Mouse (Mus musculus) spleen, postnatal 4 days (tissue): ENCODE results near the gene Plin4.

Source experiments
- DNase-seq, 2 experiments: peaks; one replicate each; pipeline ENCODE4 v3.0.0; 2022; ENCODE audit warnings: low spot score in 2 of 2

Plin4 gene

DNA sequence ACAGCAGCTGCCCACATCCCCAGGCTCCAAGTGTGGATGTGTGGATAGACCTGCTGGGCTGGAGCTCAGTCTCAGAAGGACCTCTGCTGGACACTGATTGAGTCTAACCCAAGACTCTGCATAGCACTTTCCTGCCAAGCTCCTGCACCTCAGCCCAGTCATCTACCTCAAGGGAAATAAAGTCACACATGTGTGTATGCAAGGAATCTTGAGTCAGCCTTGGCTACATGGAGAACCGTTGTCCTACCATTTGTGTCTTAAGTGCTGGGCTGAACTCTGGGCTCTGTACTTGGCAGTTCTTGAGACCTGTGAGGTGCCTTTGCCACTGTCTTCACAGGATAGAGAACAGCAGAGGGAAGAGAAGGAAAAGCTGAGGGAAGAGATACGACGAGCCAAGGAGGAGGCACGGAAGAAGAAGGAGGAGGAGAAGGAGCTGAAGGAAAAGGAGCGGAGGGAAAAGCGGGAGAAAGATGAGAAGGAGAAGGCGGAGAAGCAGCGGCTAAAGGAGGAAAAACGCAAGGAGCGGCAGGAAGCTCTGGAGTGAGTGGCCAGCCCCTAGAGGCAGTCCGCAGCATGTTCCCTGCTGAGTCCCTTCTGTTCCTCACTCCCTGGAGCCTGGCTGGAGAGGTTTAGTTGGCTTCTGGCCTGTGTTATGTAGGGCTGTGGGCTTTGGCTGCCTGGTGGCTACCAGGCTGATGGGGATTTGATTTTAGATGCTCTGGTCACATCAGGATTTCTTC, 52.1 kb downstream of the Plin4 start:
- DNase-seq, result no peak

DNA sequence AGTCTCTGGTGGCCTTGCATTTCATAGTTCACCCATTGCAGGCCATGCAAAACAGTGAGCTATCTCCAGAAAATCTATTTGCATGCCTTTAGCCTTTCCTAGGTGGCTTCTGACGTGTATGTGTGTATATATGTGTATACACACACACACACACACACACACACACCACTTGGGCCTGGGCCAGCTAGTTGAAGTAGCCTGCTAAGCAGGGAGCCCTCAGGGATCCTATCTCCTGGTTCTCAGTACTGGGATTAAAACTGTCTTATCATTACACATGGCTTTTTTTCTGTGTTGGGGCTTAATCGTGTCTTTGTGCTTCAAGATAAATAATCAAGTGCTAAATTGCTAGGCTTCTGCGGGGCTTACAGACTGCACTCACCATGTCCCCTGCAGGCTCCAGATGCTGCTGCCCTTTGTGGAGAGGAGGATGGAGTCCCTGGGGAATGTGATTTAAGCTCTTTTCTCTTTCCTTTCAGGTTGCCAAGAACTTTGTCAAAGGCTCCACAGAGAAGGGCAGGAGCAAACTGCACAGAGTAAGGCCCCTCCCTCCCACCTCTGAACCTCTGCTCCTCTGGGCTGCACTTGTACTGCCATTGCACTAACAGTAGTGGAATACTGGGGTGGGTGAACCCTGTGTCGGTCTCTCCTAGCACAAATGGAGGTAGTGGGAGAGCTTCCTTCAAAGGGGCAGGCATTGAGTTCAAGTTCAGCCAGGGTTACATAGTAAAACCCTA, 53.5 kb downstream of the Plin4 start:
- DNase-seq, result no peak

DNA sequence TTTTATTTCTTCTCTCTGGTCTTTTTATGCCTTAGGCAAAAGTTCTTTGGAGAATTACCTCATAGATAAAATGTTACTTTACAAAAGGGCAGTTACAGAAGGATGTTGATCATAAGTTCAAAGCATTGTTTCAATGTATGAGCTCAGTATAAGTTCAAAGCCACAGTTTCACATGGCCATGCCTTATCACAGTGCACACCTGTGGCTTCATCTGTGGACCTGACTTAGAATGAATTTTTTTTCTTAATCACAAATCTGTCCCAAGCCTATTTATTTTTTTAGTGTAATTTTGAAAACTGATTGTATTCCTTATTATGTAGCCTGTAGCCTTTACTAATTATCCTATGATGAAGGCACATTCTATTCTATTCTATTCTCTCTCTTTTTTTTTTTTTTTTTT, 54.7 kb downstream of the Plin4 start:
- DNase-seq, result no peak

- no peak for DNase-seq
Observed at GRCm38 (mm10) chr17:56051369-56051768, 58.2 kb downstream of the Plin4 start.
